Mouse (Mus musculus) heart, embryonic 10.5 days (tissue): ENCODE measurements around the gene Jmjd1c. TPM values are rescaled to one million over a fixed set of nuclear protein-coding genes. Genes with fewer than 3 reads are reported as not detected.

ENCODE experiments used
- DNase-seq: peaks from one replicate; pipeline ENCODE4 v3.0.0-alpha.2; 2017; ENCODE audit warnings: low spot score
- H3K27ac ChIP-seq: fragments of 300-500 bp; sonication (generic); 2 replicates; pipeline ENCODE4 v1.5.1; 2016; ENCODE audit warnings: mild to moderate bottlenecking
- H3K27me3 ChIP-seq: fragments of 300-500 bp; sonication (generic); 2 replicates; pipeline ENCODE4 v1.6.1; 2016; ENCODE audit warnings: mild to moderate bottlenecking; ENCODE audit not compliant: poor library complexity, insufficient read depth, severe bottlenecking
- H3K36me3 ChIP-seq: fragments of 300-500 bp; sonication (generic); 2 replicates; pipeline ENCODE4 v1.6.1; 2016; ENCODE audit warnings: mild to moderate bottlenecking, moderate library complexity
- H3K4me1 ChIP-seq: fragments of 300-500 bp; sonication (generic); 2 replicates; pipeline ENCODE4 v1.6.1; 2016; ENCODE audit warnings: mild to moderate bottlenecking
- H3K4me3 ChIP-seq: fragments of 300-500 bp; sonication (generic); 2 replicates; pipeline ENCODE4 v1.5.1; 2016; ENCODE audit warnings: mild to moderate bottlenecking, moderate library complexity
- H3K9me3 ChIP-seq: fragments of 300-500 bp; sonication (generic); 2 replicates; pipeline ENCODE4 v1.6.1; 2016; ENCODE audit warnings: mild to moderate bottlenecking, moderate library complexity
- WGBS: fragments of 180-500 bp; shearing (Covaris S2); methylation state at CpG from one replicate; pipeline ENCODE4 v1.1.7; 2016; 5-methylcytosine and 5-hydroxymethylcytosine counted together
- polyA plus RNA-seq: library from polyadenylated mRNA; unstranded; fragments of >200 nt; fragmentation: Nextera tagmentation; extraction: Ambion mirVana; gene quantifications from 2 replicates; pipeline ENCODE4 v1.2.1, GENCODE M21; 2016

Gene Jmjd1c
- polyA plus RNA-seq, 1 experiment from 2014 or later, result 30.4 TPM

- peaks cover 47% of the 10 kb centered on the region for H3K4me1 ChIP-seq
- DNase-seq, result no peak
- H3K4me3 ChIP-seq, result no peak overlapping the region
- H3K27me3 ChIP-seq, result no peaks in the 10 kb centered on the region
- H3K27ac ChIP-seq, result 0 out of 2 replicates have a peak overlapping the region, but pooled peaks have one; percentile 18
- no peaks in the 10 kb centered on the region for H3K9me3 ChIP-seq
- 0 out of 2 replicates have a peak, but pooled peaks cover 2% of the 10 kb centered on the region for H3K36me3 ChIP-seq
- 69% methylated on average over 7 of the region's 7 CpGs for WGBS
Observed at GRCm38 (mm10) chr10:67058297-67058696, 37.6 kb upstream of the Jmjd1c start.

- WGBS, result 74% methylated on average over 6 of the region's 6 CpGs
- H3K36me3 ChIP-seq, result 0 out of 2 replicates have a peak, but pooled peaks cover 2% of the 10 kb centered on the region
- no peak overlapping the region for H3K4me3 ChIP-seq
- H3K27me3 ChIP-seq, result no peaks in the 10 kb centered on the region
- no peak overlapping the region for H3K27ac ChIP-seq
- H3K9me3 ChIP-seq, result no peaks in the 10 kb centered on the region
- no peak for DNase-seq
- peaks cover 43% of the 10 kb centered on the region for H3K4me1 ChIP-seq
Observed at GRCm38 (mm10) chr10:67058702-67059101, 37.2 kb upstream of the Jmjd1c start.

- H3K4me1 ChIP-seq, result peaks cover 39% of the 10 kb centered on the region
- H3K4me3 ChIP-seq, result no peak overlapping the region
- H3K36me3 ChIP-seq, result 0 out of 2 replicates have a peak, but pooled peaks cover 2% of the 10 kb centered on the region
- H3K27ac ChIP-seq, result peak overlapping the region; percentile 56
- H3K27me3 ChIP-seq, result no peaks in the 10 kb centered on the region
- H3K9me3 ChIP-seq, result no peaks in the 10 kb centered on the region
- no peak for DNase-seq
- WGBS, result 38% methylated on average over 10 of the region's 10 CpGs
Observed at GRCm38 (mm10) chr10:67061367-67061801, 34.5 kb upstream of the Jmjd1c start.

GRCm38 (mm10) chr10:67061823-67062222 lies 34.1 kb upstream of the Jmjd1c start:
- Histone ChIP-seq H3K36me3 (0 out of 2 replicates have a peak, but pooled peaks cover 2% of the 10 kb centered on the region), H3K4me1 (peaks cover 34% of the 10 kb centered on the region), H3K9me3 (no peaks in the 10 kb centered on the region), H3K27me3 (no peaks in the 10 kb centered on the region), H3K27ac (peak overlapping the region; percentile 72), H3K4me3 (no peak overlapping the region)
- no peak for DNase-seq
- WGBS, result 58% methylated on average over 4 of the region's 4 CpGs

GRCm38 (mm10) chr10:67065277-67065887 lies 30.5 kb upstream of the Jmjd1c start:
- peaks cover 21% of the 10 kb centered on the region for H3K4me1 ChIP-seq
- no peaks in the 10 kb centered on the region for H3K27me3 ChIP-seq
- H3K4me3 ChIP-seq, result no peak overlapping the region
- WGBS, result 78% methylated on average over 7 of the region's 7 CpGs
- H3K9me3 ChIP-seq, result no peaks in the 10 kb centered on the region
- 0 out of 2 replicates have a peak, but pooled peaks cover 2% of the 10 kb centered on the region for H3K36me3 ChIP-seq
- H3K27ac ChIP-seq, result no peak overlapping the region
- DNase-seq, result no peak

GRCm38 (mm10) chr10:67065927-67066326 lies 30.0 kb upstream of the Jmjd1c start:
- H3K27ac ChIP-seq, result no peak overlapping the region

GRCm38 (mm10) chr10:67066421-67066820 lies 29.5 kb upstream of the Jmjd1c start:
- Histone ChIP-seq H3K4me1 (peaks cover 17% of the 10 kb centered on the region), H3K36me3 (0 out of 2 replicates have a peak, but pooled peaks cover 2% of the 10 kb centered on the region), H3K27ac (no peak overlapping the region), H3K27me3 (no peaks in the 10 kb centered on the region), H3K9me3 (no peaks in the 10 kb centered on the region), H3K4me3 (no peak overlapping the region)
- 81% methylated on average over 3 of the region's 3 CpGs for WGBS
- DNase-seq, result no peak

More at GRCm38 (mm10) chr10:67065927-67066326, 30.0 kb upstream of the Jmjd1c start:
- Histone ChIP-seq H3K27me3 (no peaks in the 10 kb centered on the region), H3K4me3 (no peak overlapping the region), H3K9me3 (no peaks in the 10 kb centered on the region), H3K4me1 (peaks cover 21% of the 10 kb centered on the region), H3K36me3 (0 out of 2 replicates have a peak, but pooled peaks cover 2% of the 10 kb centered on the region)
- no peak for DNase-seq
- 74% methylated on average over 5 of the region's 5 CpGs for WGBS

- Histone ChIP-seq H3K4me1 (peaks cover 13% of the 10 kb centered on the region; the same call in 1 of the 2 replicates), H3K27ac (no peak overlapping the region), H3K9me3 (no peaks in the 10 kb centered on the region), H3K36me3 (no peaks in the 10 kb centered on the region), H3K27me3 (no peaks in the 10 kb centered on the region), H3K4me3 (no peak overlapping the region)
- DNase-seq, result no peak
- 76% methylated on average over 10 of the region's 10 CpGs for WGBS
Observed at GRCm38 (mm10) chr10:67069013-67069412, 26.9 kb upstream of the Jmjd1c start.

- Histone ChIP-seq H3K4me1 (peaks cover 3% of the 10 kb centered on the region; the same call in 1 of the 2 replicates), H3K36me3 (no peaks in the 10 kb centered on the region), H3K9me3 (no peaks in the 10 kb centered on the region), H3K27me3 (no peaks in the 10 kb centered on the region), H3K4me3 (no peak overlapping the region), H3K27ac (no peak overlapping the region)
- DNase-seq, result no peak
- WGBS, result 84% methylated on average over 4 of the region's 4 CpGs
Observed at GRCm38 (mm10) chr10:67071389-67071788, 24.5 kb upstream of the Jmjd1c start.

GRCm38 (mm10) chr10:67071884-67072283 lies 24.0 kb upstream of the Jmjd1c start:
- no peaks in the 10 kb centered on the region for H3K36me3 ChIP-seq
- peaks cover 7% of the 10 kb centered on the region; the same call in 1 of the 2 replicates for H3K4me1 ChIP-seq
- no peak overlapping the region for H3K27ac ChIP-seq
- H3K9me3 ChIP-seq, result no peaks in the 10 kb centered on the region
- no peaks in the 10 kb centered on the region for H3K27me3 ChIP-seq
- WGBS, result 75% methylated on average over 5 of the region's 5 CpGs
- no peak for DNase-seq
- H3K4me3 ChIP-seq, result no peak overlapping the region

GRCm38 (mm10) chr10:67072600-67072999 lies 23.3 kb upstream of the Jmjd1c start:
- Histone ChIP-seq H3K27ac (no peak overlapping the region), H3K4me3 (no peak overlapping the region), H3K4me1 (peaks cover 7% of the 10 kb centered on the region; the same call in 1 of the 2 replicates), H3K27me3 (no peaks in the 10 kb centered on the region), H3K36me3 (no peaks in the 10 kb centered on the region), H3K9me3 (no peaks in the 10 kb centered on the region)
- no peak for DNase-seq
- 87% methylated on average over 4 of the region's 4 CpGs for WGBS

- 93% methylated on average over 8 of the region's 8 CpGs for WGBS
- no peaks in the 10 kb centered on the region for H3K27me3 ChIP-seq
- no peak for DNase-seq
- no peaks in the 10 kb centered on the region for H3K36me3 ChIP-seq
- H3K9me3 ChIP-seq, result no peaks in the 10 kb centered on the region
- no peak overlapping the region for H3K4me3 ChIP-seq
- no peak overlapping the region for H3K27ac ChIP-seq
- peaks cover 8% of the 10 kb centered on the region; the same call in 1 of the 2 replicates for H3K4me1 ChIP-seq
Observed at GRCm38 (mm10) chr10:67073577-67073976, 22.3 kb upstream of the Jmjd1c start.

GRCm38 (mm10) chr10:67075931-67076878 lies 19.7 kb upstream of the Jmjd1c start:
- DNase-seq, result no peak
- 75% methylated on average over 21 of the region's 21 CpGs for WGBS
- Histone ChIP-seq H3K4me3 (no peak overlapping the region), H3K36me3 (no peaks in the 10 kb centered on the region), H3K4me1 (peaks cover 21% of the 10 kb centered on the region; the same call in 1 of the 2 replicates), H3K9me3 (no peaks in the 10 kb centered on the region), H3K27ac (no peak overlapping the region), H3K27me3 (no peaks in the 10 kb centered on the region)
